Mouse (Mus musculus) stomach, adult 2 months (tissue): Measurements from ENCODE around the gene Inpp5d. TPM values are rescaled to one million over a fixed set of nuclear protein-coding genes. Genes with fewer than 3 reads are reported as not detected.

ENCODE experiments used
- polyA plus RNA-seq: library from polyadenylated mRNA; depleted of rRNA; stranded (reverse); fragments of >200 nt; gene quantifications from 2 replicates; pipeline ENCODE4 v1.2.3, GENCODE M21; 2012; rRNA removed

The Inpp5d gene
- 2.0 and 11.9 TPM in 2 replicates for polyA plus RNA-seq

DNA sequence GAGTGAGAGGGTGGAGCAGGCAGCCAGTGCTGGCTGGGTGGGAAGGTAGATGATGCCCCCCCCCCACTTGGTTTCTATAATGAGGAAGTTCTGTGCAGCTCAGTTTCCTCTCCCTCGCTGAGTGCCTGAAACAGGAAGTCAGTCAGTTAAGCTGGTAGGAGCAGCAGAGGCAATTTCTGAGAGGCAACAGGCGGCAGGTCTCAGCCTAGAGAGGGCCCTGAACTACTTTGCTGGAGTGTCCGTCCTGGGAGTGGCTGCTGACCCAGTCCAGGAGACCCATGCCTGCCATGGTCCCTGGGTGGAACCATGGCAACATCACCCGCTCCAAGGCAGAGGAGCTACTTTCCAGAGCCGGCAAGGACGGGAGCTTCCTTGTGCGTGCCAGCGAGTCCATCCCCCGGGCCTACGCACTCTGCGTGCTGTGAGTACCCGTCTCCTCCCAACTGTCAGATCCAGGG is at the start of gene Inpp5d:
TSS of gene Inpp5d (plus strand) at position 102 of the 458 bp plus-strand sequence.

DNA sequence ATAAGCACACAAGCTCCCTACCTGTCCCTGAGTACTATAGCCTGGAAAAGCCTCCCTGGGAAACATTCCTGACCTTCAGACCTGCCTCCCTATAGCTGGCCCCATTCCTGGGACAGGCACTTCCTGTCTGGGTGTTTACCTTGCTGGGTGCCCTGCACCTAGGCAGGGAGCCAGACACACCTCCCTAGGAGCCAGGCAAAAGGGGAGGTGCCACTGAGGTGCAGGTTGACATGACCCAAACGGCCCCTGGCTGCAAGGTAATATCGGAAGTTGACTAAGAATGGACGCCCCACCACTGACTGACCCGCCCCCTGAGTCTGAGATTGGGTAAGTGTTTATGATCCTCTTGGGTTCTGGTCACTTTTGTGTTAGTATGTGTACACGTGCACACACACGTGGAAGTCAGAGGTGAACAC is 46.3 kb upstream of the Inpp5d start, which contains the start of gene Ngef:
TSS of gene Ngef (minus strand) at position 71 of the 416 bp plus-strand sequence.

DNA sequence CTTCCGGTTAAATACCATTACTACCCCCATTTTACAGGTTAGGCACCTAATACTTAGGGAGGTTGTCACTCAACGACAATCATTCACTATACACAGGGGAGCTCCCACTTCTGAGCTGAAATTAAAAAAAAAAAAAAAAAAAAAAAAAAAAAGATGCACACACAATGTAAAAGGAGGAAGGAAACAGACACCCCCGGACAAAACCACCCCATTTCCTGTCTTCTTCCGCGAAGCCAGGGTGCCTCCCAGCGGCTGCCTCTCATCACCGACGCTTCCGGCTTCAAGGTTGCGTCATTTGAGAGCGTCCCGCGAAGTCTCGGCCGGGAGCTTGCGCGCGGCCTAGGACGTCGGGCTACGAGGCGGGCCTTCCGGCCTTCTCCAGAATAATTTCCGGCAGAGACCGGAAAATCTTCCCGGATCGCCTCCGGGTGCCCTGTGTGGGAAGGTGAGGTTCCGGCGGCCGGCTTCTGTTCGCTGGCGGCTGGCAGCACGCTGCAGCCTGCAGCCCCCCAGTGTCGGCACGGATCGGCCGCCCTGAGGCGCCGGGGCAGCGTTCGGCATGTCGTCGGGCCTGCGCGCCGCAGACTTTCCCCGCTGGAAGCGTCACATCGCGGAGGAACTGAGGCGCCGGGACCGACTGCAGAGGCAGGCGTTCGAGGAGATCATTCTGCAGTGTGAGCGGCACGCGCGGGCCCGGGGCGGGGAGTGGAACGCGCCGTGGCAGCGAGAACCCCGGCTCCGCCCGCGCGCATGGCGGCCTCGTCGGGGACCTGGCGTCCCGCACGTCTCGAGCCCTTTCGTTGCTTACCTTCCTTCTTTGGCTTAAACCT is 135.7 kb downstream of the Inpp5d start, which contains the start of gene Atg16l1:
TSS of gene Atg16l1 (plus strand) at position 230 of the 830 bp plus-strand sequence.

Other genes starting within 250 kb of the Inpp5d start
- gene Kcnj13, start 225.6 kb upstream of the Inpp5d start, polyA plus RNA-seq: 0.36 and 0.51 TPM in 2 replicates
- gene Snorc, start 150.0 kb upstream of the Inpp5d start, polyA plus RNA-seq: 0.17 and 0.28 TPM in 2 replicates
- 2.6 and 2.8 TPM in 2 replicates for gene Neu2, start 110.4 kb upstream of the Inpp5d start, polyA plus RNA-seq
- gene Ngef, start 46.4 kb upstream of the Inpp5d start, polyA plus RNA-seq: 7.2 and 8.1 TPM in 2 replicates
- gene Atg16l1, start 135.6 kb downstream of the Inpp5d start, polyA plus RNA-seq: 6.8 and 7.0 TPM in 2 replicates
- 0.03 and 0.10 TPM in 2 replicates for gene Sag, start 183.4 kb downstream of the Inpp5d start, polyA plus RNA-seq
- gene Dgkd, start 233.0 kb downstream of the Inpp5d start, polyA plus RNA-seq: 12.4 and 14.8 TPM in 2 replicates